Mouse (Mus musculus) effector memory CD4-positive, alpha-beta T cell, adult 7 months (primary cell): ENCODE results near the gene Nelfb. TPM values are rescaled to one million over a fixed set of nuclear protein-coding genes. Genes with fewer than 3 reads are reported as not detected.

Experiments used
- polyA plus RNA-seq: library from polyadenylated mRNA; unstranded; fragments of 100-300 nt; shearing (Covaris generic); gene quantifications from one replicate; pipeline ENCODE4 v1.2.1, GENCODE M21; 2017

Gene Nelfb
- 86.6 TPM for polyA plus RNA-seq

DNA sequence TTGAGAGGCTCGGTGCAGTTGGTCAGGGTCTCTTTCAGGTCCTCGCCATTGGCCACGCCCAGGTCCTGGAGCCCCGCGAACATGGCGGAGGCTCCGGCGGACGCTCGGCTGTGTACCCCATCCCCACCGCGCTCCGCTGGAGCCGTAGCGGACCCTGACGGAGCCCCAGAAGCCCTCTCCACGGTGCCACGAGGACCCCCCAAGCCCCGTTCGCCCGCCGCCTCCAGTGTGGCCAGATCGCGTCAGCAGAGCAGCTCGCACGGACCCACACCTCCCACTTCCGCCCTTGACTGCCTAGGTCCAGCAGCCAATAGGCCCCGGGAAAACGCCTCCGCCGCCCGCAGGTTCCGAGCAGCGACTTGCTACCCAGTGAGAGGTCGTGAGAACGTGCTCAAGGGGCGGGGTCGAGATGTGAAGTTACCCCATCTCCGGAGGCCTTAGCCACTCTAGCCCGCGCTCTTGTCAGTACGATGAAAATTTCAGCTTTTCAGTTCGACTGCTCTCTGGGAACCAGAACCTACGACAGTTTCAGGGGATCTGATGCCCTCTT, at the start of gene Nelfb:
Gene Nelfb (minus strand): TSS at position 369 of the 550 bp plus-strand sequence.

DNA sequence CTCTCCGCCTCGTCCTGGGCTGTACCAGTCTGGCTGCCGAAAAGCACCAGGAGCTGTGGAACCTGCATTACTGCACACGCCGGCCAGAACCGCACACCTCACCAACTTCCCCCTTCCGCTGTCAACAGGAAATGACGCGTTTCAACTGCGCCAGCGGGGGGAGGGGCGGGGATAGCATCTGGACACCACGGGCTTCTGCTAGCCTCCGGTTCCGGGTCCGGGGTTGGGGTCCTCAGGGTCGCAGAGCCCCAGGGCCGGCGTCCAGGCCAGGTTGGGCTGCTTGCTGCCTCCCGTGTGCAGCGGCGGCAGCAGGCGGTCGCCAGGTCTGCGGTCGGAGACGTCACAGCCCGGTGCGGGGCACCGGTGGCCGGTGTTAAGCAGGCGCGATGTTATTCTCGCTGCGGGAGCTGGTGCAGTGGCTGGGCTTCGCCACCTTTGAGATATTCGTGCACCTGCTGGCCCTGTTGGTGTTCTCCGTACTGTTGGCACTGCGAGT, 44.0 kb upstream of the Nelfb start, which contains the start of gene Tmem203:
Gene Tmem203 (plus strand): TSS at position 156 of the 496 bp plus-strand sequence.

DNA sequence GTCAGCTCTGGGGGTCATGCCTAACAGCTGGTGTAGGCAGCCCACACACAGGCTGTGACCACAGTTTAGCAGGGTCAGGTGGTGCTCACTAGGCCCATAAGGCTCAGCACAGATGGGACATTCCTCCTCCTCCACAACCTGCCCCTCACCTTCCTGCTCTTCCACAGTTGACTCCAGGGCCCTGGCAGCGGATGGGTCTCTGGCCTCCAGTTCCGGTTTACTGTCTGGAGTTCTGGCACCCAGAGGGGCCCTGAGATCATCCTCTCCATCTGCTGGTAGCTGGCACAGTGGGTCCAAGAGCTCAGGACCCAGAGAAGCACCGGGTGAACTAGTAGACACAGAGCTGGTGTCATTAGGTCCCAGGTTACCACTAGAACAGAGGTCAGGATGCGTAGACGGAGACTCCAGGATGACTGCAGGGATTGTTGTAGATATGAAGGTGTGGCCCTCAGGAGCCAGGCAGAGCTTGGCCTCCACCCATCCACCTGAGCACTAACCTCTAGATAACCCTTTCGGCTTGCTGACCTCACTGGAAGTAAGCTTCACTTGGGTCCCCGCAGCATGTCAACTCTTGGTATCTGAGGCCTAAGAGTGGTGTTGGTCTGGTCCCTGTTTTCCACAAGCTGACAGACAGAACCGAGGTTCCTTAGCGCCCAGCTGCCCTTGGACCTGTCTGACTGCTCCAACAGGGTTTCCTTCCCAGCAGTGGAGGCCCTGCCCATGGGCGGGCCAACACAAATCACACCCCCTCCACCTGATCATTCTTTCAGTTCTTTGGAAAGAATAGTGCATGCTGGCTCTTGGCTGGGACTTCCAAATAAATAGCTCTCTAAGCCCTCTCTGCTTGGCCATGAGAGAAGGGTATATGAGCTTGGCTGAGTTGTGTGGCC, 35.1 kb upstream of the Nelfb start, which contains the start of gene AL732309.1:
Gene AL732309.1 (minus strand): TSS at position 681 of the 890 bp plus-strand sequence.

DNA sequence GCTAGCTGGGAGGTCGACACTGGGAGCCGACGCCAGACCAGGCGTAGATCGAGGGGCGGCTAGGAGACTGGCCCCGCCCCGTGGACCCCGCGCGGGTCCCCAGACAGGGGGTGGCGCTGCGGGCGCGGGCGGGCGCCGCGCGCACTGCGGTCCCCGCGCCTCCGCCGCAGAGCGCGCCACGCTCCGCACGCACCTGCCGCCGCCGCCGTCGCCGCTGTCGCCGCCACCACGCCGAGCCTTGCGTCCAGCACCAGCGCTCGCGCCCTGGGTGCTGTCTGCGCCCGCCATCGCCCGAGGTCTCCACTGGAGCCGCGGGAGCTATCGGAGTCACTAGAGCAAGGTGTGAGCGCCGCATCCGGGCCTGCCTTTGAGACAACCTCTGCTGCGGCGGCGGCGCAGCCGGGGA, 30.8 kb upstream of the Nelfb start, which contains the start of the genes Rnf208 and Cysrt1:
Gene Rnf208 (plus strand): TSS at position 155 of the 406 bp plus-strand sequence.
Gene Cysrt1 (minus strand): TSS at position 352 of the 406 bp plus-strand sequence.

DNA sequence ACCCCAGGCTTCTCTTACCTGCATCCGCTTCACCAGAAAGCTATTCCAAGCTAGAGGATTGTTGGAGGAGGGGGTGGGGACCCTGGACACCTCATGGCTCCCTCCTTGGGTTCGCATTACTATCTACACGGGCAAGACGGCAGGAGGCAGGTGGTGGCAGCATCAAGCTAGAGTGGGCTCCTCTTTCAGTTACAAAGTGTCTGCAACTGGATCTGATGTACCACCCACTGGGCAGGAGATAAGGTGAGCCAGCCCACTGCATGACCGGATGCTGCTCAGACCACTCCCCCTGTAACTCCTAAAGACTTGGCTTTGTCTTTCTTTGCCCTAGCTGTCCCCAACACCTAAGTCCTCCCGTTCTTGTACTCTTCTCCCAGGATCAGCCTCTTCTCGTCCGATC, 25.3 kb upstream of the Nelfb start, which contains the start of gene Rnf224:
Gene Rnf224 (minus strand): TSS at position 174 of the 400 bp plus-strand sequence.

DNA sequence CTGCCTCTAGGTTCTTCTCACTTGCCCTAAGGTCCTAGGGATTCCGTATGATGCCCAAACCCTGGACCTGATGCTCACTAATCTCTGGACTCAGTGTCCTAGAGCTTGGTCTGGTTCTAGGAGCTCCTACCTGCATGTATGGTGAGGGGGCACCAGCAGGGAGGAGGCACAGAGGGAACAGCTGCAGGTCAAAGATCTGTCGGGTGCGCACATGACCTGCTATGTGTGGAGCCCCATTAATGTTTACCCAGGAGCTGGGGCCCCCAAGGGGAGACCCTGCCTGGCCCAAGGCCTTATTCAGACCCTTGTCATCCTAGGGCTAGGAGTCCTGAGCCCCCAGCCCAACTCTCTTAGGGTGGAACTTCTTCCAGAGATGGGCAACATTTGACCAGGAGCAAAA, 22.8 kb upstream of the Nelfb start, which contains the start of gene Slc34a3:
Gene Slc34a3 (minus strand): TSS at position 315 of the 400 bp plus-strand sequence.

DNA sequence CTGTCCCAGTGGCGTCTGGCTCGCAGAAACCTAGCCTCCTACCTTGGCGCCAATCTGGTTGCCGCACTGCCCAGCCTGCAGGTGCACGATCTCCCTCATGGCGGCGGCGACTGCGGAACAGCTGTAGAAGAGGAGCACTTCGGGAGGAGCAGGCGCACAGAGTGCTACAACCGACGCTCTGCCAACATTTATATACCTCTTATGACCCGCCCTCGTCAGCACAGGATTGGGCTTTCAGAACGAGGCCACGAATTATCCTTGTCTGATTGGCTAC, 13.1 kb upstream of the Nelfb start, which contains the start of gene Tubb4b:
Gene Tubb4b (minus strand): TSS at position 211 of the 274 bp plus-strand sequence.

DNA sequence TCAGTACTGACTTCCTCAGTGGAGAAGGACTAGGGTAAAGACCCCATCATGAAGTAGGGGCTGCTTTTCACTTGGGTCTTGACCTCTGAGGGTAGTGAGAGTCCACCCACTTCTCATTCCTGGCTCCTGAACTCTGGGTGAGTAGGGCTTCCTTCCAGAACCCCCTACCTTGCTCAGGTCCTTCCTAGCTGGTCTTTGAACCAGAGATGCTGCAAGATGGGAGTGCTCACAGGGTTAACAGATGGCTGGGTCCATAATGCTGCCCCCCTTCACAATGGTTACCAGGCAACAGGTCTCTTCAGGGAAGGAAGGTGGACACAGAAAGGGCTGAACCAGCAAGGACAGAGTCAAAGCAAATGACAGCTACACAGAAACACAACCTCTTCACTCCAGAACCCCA, 7.2 kb upstream of the Nelfb start, which contains the start of gene Fam166a:
Gene Fam166a (plus strand): TSS at position 301 of the 400 bp plus-strand sequence.

DNA sequence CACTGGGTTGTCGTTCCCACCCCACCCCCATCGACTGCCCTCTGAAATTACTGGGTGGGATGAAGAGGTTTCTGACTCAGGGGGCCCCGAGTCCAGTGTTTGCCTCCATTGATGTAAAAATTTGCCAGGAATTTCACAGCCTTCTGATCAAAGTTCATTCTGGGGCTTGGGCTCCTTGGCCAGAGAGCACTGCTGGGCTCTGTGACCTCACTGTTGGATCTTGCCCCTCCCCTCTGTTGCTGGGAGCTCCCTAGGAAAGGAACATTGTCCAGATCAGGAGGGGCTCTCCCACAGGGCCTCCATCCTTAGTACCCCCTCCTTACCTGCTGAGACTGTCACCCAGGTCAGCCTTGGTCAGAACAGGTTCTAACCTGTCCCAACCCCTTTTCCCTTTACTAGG, 3.2 kb upstream of the Nelfb start, which contains the start of gene Stpg3:
Gene Stpg3 (minus strand): TSS at position 194 of the 400 bp plus-strand sequence.

DNA sequence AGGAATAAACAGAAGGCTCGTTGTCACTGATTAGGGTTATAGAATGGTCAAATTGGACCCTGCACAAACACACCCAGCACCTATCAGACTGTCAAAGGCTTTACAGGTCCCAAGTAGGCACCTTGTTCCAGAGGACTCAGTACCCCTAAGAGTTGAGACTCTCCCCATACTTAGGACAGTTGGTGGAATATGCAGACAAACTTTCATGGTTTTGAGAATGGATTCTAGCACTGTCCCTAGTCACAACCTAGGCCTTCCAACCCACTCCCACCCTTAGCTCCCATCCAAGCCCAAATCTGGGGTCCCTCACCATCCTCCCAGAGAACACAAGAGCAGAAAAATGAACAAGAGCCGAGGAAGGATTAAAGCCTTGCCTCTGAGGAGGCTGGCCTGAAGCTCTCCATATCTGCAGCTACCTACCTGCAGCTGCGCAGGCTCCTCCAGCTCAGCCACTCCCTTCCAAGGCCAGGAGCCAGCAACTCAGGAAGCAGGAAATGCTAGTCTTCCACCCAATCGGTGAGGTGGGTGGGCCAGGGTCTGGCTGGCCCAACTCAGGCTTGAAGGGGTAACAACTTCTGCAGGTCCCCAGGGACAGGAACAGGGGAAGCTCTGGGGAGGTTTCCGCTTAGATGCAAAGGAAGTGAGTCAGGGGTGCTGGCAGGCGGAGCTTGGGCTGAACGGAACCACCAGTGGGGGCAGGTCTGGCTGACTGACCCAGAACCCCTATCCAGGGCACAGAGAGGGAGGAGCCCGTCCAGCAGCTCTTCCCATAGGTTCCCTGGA, 14.9 kb downstream of the Nelfb start, which contains the start of gene Tor4a:
Gene Tor4a (minus strand): TSS at position 715 of the 783 bp plus-strand sequence.

DNA sequence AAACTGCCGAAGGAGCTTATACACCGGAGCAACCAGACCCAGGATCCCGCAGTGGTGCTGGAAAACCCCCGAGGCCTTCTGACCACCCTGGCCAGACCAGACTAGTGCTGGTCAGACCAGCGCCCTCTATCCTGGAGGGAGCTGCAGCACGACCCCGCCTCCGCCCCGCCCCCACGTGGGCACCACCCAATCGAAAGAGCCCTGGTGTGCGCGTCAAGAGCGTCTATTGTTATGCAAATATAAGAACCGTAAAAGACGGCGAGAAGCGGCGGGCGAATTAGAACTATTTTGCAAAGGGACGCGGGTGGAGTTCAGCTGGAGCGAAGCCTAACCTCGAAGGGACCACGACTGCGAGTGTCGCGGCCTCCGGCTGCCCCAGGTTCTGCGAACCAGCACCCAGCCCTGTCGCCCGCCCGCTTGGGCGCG, 30.8 kb downstream of the Nelfb start, which contains the start of gene Nrarp:
Gene Nrarp (plus strand): TSS at position 281 of the 426 bp plus-strand sequence.

Other genes with a start within 250 kb of the Nelfb start
- gene Dph7, start 249.1 kb downstream of the Nelfb start, polyA plus RNA-seq, result 13.5 TPM
- 74.5 TPM for gene Mrpl41, start 236.4 kb downstream of the Nelfb start, polyA plus RNA-seq
- 77.5 TPM for gene Pnpla7, start 235.5 kb downstream of the Nelfb start, polyA plus RNA-seq
- gene Nsmf, start 157.1 kb downstream of the Nelfb start, polyA plus RNA-seq, result 26.2 TPM
- gene Entpd8, start 131.2 kb downstream of the Nelfb start, polyA plus RNA-seq, result not detected
- gene Noxa1, start 116.3 kb downstream of the Nelfb start, polyA plus RNA-seq, result 0.24 TPM
- gene Nrarp, start 30.7 kb downstream of the Nelfb start, polyA plus RNA-seq, result 8.6 TPM
- gene Tor4a, start 14.6 kb downstream of the Nelfb start, polyA plus RNA-seq, result 32.6 TPM
- 0.68 TPM for gene Stpg3, start 3.1 kb upstream of the Nelfb start, polyA plus RNA-seq
- not detected for gene Fam166a, start 7.3 kb upstream of the Nelfb start, polyA plus RNA-seq
- gene Tubb4b, start 13.2 kb upstream of the Nelfb start, polyA plus RNA-seq, result 119 TPM
- gene Slc34a3, start 22.9 kb upstream of the Nelfb start, polyA plus RNA-seq, result not detected
- not detected for gene Rnf224, start 25.3 kb upstream of the Nelfb start, polyA plus RNA-seq
- not detected for gene Rnf208, start 30.8 kb upstream of the Nelfb start, polyA plus RNA-seq
- gene Cysrt1, start 31.0 kb upstream of the Nelfb start, polyA plus RNA-seq, result not detected
- gene AL732309.1, start 35.4 kb upstream of the Nelfb start, polyA plus RNA-seq, result 5.2 TPM
- 13.5 TPM for gene Tmem203, start 44.0 kb upstream of the Nelfb start, polyA plus RNA-seq
- gene Tprn, start 51.1 kb upstream of the Nelfb start, polyA plus RNA-seq, result 25.6 TPM
- 64.4 TPM for gene Ssna1, start 60.9 kb upstream of the Nelfb start, polyA plus RNA-seq
- gene Anapc2, start 61.0 kb upstream of the Nelfb start, polyA plus RNA-seq, result 76.4 TPM
- 0.91 TPM for gene Tmem210, start 76.7 kb upstream of the Nelfb start, polyA plus RNA-seq
- gene Lrrc26, start 78.4 kb upstream of the Nelfb start, polyA plus RNA-seq, result not detected
- gene Grin1, start 107.7 kb upstream of the Nelfb start, polyA plus RNA-seq, result not detected
- 25.5 TPM for gene Man1b1, start 120.8 kb upstream of the Nelfb start, polyA plus RNA-seq
- 12.7 TPM for gene Dpp7, start 144.9 kb upstream of the Nelfb start, polyA plus RNA-seq
- 23.4 TPM for gene Uap1l1, start 154.2 kb upstream of the Nelfb start, polyA plus RNA-seq
- gene Sapcd2, start 160.8 kb upstream of the Nelfb start, polyA plus RNA-seq, result not detected
- not detected for gene Entpd2, start 184.4 kb upstream of the Nelfb start, polyA plus RNA-seq
- 2.1 TPM for gene Npdc1, start 187.9 kb upstream of the Nelfb start, polyA plus RNA-seq
- 0.26 TPM for gene Fut7, start 211.8 kb upstream of the Nelfb start, polyA plus RNA-seq
- gene Abca2, start 217.2 kb upstream of the Nelfb start, polyA plus RNA-seq, result 51.3 TPM
- gene Clic3, start 245.3 kb upstream of the Nelfb start, polyA plus RNA-seq, result 1.0 TPM
- 50.2 TPM for gene Paxx, start 249.6 kb upstream of the Nelfb start, polyA plus RNA-seq